Mouse (Mus musculus) activated CD4-positive, CD25-positive, alpha-beta regulatory T cell, adult 4 months (primary cell): ENCODE measurements at regions not wholly inside any gene's neighbourhood (a gene's known extent, or its start where the extent isn't known, plus 50 kb on each side); places are given as distances from the start of the nearest gene placed in this dataset.

ENCODE experiments used
- ATAC-seq: one replicate; pipeline ENCODE4 v1.8.0; 2017

- ATAC-seq = peak; percentile 4
Observed at GRCm38 (mm10) chr5:118380422-118381293, 135.6 kb downstream of the 2410131K14Rik start.

- peak; percentile 68 for ATAC-seq
Observed at GRCm38 (mm10) chr5:118381294-118381675, 136.3 kb downstream of the 2410131K14Rik start.

GRCm38 (mm10) chr5:118386126-118386525 is 141.1 kb downstream of the 2410131K14Rik start:
- ATAC-seq = no peak

GRCm38 (mm10) chr5:118388419-118388818 is 143.4 kb downstream of the 2410131K14Rik start:
- no peak for ATAC-seq

- no peak for ATAC-seq
Observed at GRCm38 (mm10) chr5:118390691-118391373, 145.8 kb downstream of the 2410131K14Rik start.

- ATAC-seq = no peak
Observed at GRCm38 (mm10) chr5:118392932-118393487, 148.0 kb downstream of the 2410131K14Rik start.

GRCm38 (mm10) chr5:118394051-118394450 is 149.0 kb downstream of the 2410131K14Rik start:
- ATAC-seq = no peak

- ATAC-seq = no peak
Observed at GRCm38 (mm10) chr5:118396004-118396725, 151.1 kb downstream of the 2410131K14Rik start.

- ATAC-seq = no peak
Observed at GRCm38 (mm10) chr5:118400926-118401325, 155.9 kb downstream of the 2410131K14Rik start.

GRCm38 (mm10) chr5:118404398-118404797 is 156.1 kb upstream of the Med13l start:
- peak; percentile 23 for ATAC-seq

- no peak for ATAC-seq
Observed at GRCm38 (mm10) chr5:118405421-118405820, 155.1 kb upstream of the Med13l start.

- ATAC-seq = no peak
Observed at GRCm38 (mm10) chr5:118407451-118407850, 153.0 kb upstream of the Med13l start.

- no peak for ATAC-seq
Observed at GRCm38 (mm10) chr5:118407973-118408372, 152.5 kb upstream of the Med13l start.

GRCm38 (mm10) chr5:118408826-118409225 is 151.7 kb upstream of the Med13l start:
- ATAC-seq = no peak

- ATAC-seq = peak; percentile 99
Observed at GRCm38 (mm10) chr5:118413428-118414282, 146.8 kb upstream of the Med13l start.

GRCm38 (mm10) chr5:118419344-118420037 is 141.0 kb upstream of the Med13l start:
- no peak for ATAC-seq

- ATAC-seq = no peak
Observed at GRCm38 (mm10) chr5:118421884-118422821, 138.3 kb upstream of the Med13l start.

- ATAC-seq = no peak
Observed at GRCm38 (mm10) chr5:118424177-118424576, 136.3 kb upstream of the Med13l start.

GRCm38 (mm10) chr5:118424764-118425568 is 135.5 kb upstream of the Med13l start:
- ATAC-seq = no peak
